Mouse (Mus musculus) kidney, adult 10 weeks (tissue): ENCODE results near the gene Dcp1a. TPM values are rescaled to one million over a fixed set of nuclear protein-coding genes. Genes with fewer than 3 reads are reported as not detected.

ENCODE experiments used
- polyA plus RNA-seq: library from polyadenylated mRNA; stranded (reverse); fragments of 350-450 nt; fragmentation: Illumina TruSeq; extraction: RNeasy Lipid Tissue Mini Kit (QIAGEN cat#74804); gene quantifications from one replicate; pipeline ENCODE4 v1.2.3, GENCODE M21; 2014; ENCODE audit warnings: low read depth, low replicate concordance

The Dcp1a gene
- 6.8 TPM for polyA plus RNA-seq

DNA sequence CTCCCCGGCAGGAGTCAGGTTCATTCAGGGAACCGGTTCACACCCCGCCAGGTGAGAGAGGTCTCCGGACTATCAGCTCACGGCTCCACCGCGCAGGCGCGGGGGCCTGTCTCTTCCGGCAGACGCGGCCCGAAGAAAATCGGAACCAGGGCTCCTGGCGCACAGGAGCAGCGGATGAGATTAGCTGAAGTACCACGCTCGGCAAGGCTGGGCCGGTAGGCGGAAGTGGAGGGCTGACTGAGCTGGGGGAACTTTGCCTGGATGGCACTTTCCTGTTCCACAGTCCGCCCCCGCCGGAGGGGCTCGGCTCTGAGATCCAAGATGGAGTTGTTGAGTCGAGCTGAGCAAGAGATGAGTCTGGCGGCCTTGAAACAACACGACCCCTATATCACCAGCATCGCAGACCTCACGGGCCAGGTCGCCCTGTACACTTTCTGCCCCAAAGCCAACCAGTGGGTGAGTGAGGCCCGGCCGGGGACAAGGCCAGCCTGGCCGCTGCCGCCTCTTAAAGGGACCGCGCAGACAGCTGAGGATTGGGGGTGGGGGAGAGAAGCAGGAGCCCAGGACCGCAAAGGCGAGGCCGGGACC is at the start of gene Dcp1a:
Gene Dcp1a (plus strand): TSS at position 175 of the 588 bp plus-strand sequence.

DNA sequence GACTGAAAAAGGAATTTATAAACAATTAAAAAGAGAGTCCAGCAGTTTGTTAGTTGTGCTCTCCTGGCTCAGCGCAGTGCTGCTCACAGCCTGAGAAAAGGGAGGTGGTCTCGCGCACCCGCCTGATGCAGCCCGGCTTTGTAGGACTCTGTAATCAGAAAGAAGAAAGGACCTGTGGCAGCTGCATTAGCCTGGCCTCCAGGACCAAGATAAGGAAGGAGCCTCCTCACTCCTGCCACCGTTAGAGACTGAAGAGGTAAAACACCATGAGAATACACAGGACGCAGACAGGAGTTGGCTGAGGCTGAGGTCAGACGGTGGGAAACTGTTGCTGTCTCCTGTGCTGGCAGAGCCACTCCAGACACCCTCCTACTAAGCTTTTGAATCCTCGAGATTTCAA is 12.0 kb downstream of the Dcp1a start, which contains the start of gene Cacna1d:
Gene Cacna1d (minus strand): TSS at position 114 of the 400 bp plus-strand sequence.

DNA sequence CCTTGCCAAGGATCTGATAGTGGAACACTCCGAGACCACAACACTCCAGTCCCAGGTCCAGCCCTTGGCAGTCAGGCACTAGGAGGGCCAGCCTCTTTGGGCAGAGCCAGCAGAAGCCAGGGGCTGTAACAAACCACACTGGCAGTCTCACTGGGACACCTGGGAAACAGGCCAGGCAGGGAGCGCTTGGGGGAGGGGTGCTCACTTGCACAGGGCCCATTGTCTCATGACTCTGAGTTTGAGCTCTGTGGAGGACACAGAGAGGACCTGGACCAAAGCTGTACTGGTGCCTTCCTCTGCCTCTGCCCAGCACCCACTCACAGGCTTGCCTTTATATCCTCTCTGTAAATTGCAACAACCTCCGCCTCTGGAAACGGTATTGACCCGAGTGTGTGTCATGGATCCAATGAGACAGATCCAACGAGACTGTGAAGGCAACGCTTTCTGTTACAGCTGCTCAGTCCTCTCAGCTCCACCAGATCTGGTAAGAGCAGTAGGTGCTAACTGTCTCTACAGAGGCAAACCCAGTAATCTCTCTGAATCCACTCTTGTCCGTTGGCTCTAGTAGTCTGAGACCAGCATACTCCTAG is 68.9 kb downstream of the Dcp1a start, which contains the start of gene Tkt:
Gene Tkt (plus strand): TSS at position 229 of the 590 bp plus-strand sequence.

Other genes starting within 250 kb of the Dcp1a start
- gene Cacna1d, start 11.9 kb downstream of the Dcp1a start, polyA plus RNA-seq: 3.0 TPM
- gene Tkt, start 68.8 kb downstream of the Dcp1a start, polyA plus RNA-seq: 2.3 TPM
- gene Prkcd, start 146.7 kb downstream of the Dcp1a start, polyA plus RNA-seq: 20.0 TPM
- 13.5 TPM for gene Rft1, start 174.8 kb downstream of the Dcp1a start, polyA plus RNA-seq
- 13.5 TPM for gene Sfmbt1, start 235.3 kb downstream of the Dcp1a start, polyA plus RNA-seq